Mouse (Mus musculus): ENCODE measurements around the gene Slc45a3.

Slc45a3 gene

DNA sequence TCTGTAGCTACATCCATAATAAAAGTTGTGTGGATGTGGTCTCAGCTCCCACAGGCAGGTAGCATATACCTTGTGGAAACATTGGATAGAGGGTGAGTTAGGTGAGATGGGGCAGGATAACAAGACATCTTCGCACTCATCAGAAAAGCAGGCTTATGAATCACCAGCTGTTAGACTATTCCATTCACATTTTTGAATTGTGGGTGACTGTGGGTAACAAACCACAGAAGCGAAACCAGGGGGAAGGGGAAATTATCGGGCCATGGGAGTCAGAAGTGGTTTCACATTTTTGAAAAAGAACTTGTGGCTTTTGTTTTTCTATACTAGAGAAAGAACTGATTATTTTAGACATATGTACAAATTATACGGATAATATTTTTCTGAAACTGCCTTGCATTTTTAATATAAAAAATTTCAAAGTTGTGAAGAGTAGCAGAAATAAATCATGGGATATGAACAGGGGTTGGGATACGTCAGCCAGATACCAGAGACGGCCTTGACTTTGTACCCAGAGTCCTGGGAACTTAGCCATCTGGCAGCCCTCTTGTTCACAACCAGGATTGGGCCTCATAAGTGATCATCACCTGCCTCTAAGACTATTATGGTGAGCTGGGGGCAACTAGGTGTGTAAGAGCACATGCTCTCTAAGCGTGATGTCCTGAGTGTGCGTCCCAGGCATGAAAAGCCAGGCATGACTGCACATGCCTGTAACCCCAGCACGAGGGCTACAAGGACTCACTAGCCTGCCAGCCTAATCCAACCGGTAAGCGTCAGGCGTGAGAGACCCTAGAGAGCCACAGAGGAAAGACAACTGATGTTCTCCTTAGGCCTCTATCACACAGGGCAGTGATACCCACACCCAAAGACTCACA is 30.6 kb downstream of the Slc45a3 start:
- no peak for DNase-seq (ENCODE audit: low spot score in 2 of 2)

DNA sequence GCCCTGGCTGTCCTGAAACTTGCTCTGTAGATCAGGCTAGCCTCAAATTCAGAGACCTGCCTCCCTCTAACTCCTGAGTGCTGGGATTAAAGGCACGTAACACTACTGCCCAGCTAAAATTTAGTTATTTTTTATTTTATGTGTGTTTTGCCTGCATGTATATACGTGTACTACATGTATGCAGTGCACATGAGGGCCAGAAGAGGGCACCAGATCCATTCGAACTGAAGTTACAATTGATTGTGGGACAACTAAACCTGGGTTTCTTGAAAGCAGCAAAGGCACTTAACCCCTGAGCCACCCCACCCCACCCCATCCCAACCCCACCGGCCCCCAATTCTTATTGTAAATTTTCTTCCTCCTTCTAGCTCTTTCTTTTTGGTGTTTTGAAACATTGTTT is 32.3 kb downstream of the Slc45a3 start:
- peak; percentile 66 to 85 for DNase-seq (ENCODE audit: low spot score in 2 of 2)

DNA sequence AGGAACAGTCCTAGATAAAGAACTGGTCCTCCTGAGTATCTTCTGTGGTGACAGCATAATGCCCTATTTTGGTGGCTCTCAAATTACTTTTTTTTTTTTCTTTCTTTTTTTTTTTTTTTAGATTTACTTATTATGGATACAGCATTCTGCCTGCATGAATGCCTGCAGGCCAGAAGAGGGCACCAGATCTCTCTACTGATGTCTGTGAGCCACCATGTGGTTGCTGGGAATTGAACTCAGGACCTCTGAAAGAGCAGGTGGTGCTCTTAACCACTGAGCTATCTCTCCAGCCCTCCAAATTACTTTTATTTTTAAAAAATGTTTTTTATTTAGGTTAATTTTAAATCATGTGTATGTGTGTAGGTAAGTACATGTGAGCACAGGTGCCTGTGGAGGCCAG is 37.7 kb downstream of the Slc45a3 start:
- peak in 1 of 2 experiments; percentile 36 for DNase-seq (ENCODE audit: low spot score in 2 of 2)

DNA sequence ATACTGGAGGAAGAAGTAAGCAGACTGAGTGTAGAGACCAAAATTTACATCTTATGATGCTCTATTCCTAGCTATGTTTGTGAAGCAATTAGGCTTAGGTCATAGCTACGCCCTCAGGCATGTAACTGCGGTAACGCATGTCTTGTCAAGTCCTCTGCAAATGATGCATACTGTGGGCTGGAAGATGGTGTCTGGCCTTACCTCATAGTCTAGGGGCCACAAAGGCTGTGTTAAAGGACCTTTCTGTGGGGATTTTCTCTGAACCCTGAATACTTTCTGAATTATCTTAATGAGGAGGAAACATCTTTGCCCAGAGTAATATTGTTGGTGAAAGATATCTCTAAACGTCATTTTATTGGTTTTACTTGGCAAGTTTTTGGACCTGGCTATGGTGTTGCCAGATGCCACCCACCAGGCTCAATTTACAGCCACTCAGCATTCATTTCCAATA is 39.1 kb downstream of the Slc45a3 start:
- DNase-seq (ENCODE audit: low spot score in 2 of 2): no peak

DNA sequence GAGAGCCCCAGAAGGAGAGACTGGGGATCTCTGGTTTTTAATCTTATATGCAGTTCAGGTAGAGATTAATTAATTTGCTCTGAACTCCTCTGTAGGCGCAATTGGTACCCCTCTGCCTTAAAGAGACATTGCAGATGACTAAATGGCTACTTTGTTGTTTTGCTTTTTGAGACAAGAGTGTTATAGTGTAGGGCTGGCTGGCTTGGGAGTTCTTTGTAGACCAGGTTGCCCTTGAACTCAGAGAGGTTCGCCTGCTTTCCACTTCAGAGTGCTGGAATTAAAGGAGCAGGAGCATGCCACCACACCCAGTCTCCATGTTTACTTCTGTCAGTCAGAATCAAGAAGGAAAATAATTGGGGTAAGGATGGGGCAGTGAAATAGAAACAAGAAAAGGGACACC is 40.3 kb downstream of the Slc45a3 start:
- DNase-seq (ENCODE audit: low spot score in 2 of 2): no peak

DNA sequence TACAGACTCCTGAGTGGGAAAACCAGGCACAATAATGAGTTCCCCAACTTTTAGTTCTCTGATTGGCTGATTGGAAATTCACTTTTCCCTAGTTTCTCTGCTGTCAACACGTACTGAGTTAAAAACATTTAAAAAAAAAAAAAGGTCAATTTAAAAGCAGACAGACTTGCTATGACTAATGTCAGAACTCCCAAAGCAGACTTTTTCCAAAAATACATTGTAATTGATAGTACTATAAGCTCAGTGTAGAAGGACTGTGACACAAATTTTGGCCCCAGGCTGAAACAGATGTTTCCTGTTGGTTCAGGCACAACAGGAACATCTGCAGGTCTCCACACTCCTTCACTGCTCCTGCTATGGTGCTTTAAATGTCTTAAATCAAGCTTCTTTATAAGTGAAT is 41.0 kb downstream of the Slc45a3 start:
- DNase-seq (ENCODE audit: low spot score in 2 of 2): no peak

DNA sequence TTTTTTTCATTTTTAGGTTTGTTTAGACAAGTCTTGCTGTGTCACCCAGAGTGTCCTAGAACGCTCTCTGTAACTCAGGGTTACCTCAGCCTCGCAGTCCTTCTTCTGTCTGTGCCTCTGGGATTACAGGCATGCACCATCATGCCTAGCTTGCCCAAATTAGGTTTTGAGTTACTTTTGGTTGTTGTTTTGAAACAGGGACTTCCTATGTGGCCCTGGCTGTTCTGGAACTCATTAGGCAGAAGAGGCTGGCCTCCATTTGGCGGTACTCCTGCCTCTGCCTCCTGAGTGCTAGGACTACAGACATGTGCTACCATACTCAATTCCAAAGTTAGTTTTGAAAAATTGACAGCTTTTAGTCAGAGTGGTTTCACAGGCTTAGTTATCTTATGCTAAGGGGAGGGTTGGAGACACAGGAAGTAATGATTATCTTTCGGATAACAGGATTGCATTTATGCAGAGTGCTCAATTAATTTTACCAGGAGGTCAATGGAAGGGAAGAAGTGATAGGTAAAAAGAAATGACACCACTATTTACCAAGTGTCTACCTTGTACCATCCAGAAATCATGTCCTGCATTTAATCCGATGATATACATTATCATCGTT is 41.9 kb downstream of the Slc45a3 start:
- no peak for DNase-seq (ENCODE audit: low spot score in 2 of 2)

DNA sequence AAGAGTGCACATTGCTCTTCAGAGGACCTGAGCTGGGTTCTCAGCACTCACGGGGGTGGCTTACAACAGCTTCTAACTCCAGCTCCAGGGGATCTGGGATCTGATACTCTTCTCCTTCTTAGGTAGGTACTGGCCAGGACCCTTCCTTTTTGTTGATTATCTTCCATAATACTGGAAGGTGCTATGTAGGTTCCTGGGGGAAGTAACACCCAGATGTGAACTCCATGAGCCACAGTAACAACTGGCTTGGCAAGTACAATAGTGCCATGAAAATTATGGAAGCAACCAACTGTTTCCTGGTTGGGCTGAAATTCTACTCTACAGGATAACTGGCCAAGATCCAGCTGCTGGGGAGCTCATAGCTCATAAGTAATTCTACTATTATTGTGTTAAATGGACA is 42.7 kb downstream of the Slc45a3 start:
- DNase-seq (ENCODE audit: low spot score in 2 of 2): no peak

DNA sequence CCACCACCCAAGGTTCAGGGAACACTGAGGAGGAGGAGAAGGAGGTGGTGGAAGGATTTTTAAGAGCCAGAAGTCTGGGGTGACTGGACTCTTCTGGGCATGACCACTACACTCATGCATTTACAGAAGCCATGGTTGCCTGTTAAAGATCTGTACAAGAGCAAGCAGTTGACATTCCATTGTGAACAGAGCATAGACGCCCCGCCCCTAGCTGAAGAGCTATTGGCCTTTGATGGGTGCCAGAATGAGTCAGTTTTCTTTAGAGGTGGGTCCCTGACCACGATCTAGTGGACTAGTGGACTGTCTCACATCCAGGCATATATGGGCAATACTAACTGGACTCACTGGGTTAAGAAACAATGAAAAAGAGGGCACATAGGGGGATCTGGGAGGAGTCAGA is 43.3 kb downstream of the Slc45a3 start:
- no peak for DNase-seq (ENCODE audit: low spot score in 2 of 2)

DNA sequence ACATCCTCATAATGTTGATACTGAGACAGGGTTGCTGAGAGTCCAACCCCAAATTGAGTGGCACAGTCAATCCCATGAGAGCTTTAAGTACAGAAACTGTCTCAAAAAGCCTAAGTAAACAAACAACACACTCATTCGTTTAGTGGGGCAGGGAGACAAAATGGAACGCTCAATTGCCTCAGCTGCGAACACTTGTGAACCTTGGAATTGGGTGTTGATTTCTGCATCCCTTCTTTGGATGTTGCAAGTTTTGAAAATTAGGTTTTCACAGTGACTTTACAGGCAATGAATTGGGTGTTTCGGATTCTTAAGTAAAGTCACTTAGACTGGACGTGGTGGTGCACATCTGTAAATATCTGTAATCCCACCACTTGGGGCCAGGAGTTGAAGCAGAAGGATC is 44.0 kb downstream of the Slc45a3 start:
- DNase-seq (ENCODE audit: low spot score in 2 of 2): no peak

DNA sequence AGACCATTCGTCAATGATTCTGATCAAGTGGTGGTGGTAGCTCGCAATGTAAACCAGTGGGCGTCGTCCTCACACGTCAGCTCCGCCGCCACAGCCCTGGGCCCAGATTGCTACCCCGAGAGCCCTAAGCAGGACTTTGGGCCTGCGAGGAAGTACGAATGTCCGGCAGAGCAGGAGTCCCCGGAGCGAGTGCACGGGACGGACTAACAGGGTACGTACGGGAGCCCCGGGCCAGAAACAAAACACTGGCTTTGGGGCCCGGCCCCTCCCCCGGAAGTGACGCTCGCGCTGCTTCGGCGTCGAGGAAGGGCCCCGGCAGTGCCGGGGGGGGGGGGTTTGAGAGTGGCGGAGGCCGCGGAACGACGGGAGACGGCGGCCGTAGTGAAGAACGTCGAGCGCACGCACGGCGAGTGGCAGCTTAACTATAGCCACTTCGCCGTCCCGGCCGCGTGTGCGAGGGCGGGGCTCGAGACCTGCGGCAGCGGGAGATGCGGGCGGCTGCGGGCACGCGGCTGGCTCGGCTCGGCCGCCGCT is 44.6 kb downstream of the Slc45a3 start, which contains the start of gene Elk4:
Elk4 (plus strand) TSS at position 326 of the 534 bp plus-strand sequence.
- peak; percentile 86 to 94 for DNase-seq (ENCODE audit: low spot score in 2 of 2)

DNA sequence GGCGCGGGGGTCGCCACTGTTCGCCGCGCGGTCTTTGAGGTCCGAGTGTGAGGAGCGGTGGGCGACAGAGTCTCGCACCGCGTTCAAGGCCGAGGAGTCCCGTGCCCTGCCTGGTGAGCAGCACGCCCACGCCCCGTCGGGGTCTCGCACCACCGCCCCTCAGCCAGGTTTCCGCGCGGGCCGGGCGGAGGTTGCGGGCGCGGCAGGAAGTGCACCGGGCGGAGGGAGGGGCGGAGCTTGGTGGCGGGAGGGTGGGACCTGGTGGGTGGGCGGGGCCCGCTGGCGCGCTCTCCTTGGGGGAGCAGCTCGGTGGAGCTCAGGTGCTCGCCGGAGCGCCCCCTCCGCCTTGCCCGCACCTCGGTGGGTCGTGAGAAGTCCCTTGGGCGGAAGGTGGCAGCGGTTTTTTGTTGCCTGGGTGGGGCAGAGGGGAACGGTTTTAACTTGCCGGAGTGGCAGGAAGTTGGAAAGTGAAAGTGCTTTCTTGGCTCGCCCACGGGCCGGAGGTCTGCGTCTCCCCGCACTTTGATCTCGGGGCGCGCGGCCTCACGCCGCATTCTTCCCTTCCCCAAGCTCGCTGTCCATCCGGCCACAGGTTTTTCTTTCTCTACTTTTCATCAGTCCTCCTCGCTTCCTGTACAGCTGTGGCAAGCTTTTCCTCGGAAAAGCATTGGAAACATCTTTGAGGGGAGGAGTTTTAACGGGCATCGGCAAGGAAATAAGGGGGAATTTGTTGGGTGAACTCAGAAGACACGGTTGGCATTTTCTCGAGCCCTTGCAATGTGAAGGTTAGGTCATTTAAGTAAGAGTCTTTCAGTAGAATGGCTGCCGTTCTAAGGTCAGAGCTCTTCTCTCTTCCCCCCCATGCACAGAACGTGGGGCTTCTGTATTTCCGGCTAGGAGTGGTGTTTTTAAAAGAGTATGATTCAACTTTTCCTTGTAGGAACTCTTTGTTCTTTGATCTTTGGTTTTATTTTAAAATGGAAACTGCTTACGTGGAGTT is 45.4 kb downstream of the Slc45a3 start:
- DNase-seq (ENCODE audit: low spot score in 2 of 2): peak; percentile 89 to 94

DNA sequence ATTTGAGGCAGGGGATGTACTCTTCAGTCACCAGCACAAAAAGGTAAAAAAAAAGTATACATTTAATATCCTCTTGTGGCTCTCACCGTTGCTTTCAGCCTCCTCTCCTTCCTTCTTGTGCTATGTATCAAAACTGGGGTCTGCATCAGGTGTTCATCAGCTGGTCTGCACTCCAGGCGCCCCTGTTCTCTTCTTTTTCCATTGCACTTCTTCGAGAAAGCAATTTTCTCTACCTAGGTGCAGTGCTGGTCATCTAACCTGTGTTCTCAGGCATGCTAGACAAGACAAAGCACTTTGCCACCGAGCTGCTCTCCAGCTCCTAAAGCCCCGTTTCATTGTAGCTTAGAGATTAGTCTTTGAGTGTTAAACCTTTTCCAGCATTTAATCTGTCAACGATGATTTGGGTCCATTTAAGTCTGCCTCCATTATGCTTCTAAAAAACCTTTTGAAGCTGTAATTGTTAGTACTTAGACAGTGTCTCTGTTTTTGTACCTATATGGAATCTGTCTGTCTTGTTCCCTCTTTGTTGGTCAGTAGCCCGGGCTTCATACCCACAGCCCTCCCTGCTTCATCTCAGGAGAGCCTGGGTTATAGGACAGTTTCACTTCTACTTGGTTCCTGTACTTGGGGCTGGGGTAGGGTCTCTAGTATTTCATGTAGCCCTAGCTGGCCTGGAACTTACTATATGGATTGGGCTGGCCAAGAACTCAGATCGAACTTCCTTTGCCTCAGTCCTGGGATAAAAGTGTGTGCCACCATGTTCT is 46.3 kb downstream of the Slc45a3 start:
- peak in 1 of 2 experiments; percentile 37 for DNase-seq (ENCODE audit: low spot score in 2 of 2)

DNA sequence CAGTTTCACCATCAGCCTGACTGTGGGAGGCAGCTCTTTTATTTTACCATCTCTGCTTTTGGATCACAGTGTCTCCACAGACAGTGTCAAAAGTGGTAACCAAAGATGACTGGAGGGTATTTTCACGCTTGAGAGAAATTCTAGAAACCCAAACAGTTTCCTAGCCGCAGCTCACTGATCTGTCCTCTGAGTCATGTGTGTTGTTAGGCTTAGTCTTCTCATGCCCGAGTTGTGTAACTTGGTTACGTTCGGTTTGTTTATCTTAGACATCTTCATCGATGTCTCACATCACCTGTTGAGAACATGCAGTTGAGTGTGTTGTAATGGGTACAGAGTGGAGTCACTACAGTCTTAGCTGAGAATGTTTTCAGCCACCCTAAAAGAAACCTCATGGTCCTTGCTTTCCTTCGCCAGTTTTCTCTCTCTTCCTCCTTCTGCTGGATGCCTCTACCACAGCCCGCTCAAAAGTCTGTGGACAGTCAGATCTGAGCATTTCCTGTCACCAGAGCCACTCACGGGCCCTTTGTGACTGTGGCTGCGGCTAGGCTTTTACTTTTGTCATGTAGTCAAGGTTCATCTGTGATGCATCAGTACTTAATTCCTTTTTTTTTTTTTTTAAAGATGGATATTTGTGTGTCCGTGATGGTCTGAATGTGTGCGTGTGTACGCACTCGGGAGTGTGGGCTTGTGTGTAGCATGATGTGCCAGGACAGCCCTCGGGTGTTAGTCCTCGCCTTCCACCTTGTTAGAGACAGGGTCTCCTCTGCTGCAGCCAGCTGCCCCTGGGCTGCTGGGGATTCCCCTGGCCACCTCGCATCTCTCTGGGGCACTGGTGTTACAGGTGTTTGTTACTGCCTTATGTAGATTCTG is 48.1 kb downstream of the Slc45a3 start:
- peak; percentile 18 to 57 for DNase-seq (ENCODE audit: low spot score in 2 of 2)

DNA sequence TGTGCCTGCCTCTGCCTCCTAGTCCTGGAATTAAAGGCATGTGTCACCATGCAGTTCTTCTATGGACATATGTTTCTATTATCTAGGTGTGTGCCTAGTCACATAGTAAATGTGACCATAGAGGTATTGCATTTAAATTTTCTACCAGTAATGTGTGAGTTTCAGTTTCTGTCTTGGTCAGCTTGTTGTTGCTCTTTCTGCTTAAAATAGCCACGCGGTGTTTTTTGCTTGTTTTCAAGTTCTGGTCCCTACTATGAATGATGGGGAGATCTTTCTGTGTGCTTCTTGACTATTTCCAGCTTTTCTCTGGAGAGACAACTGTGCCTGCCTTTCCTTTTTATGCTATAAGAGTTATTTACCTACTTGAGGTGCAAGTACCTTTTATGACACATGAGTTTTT is 49.0 kb downstream of the Slc45a3 start:
- no peak for DNase-seq (ENCODE audit: low spot score in 2 of 2)

DNA sequence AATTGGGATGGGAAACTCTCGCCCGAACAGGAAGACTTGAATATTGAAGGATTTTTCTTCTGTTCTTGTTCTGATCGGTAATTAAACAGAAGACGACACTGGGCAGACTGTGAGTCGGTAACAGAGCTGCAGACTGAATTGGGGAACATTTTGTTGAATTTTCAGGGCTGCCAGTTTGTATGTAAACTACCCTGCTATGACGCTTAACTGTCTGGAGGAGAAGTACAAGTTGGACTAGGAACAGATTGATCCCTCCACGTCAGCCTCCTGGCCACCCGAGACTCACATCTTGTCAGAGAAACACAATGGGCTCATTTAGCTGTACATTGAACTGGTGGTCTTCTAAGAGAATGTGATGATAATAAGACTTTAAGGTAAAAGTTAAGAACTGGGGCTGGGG is 50.1 kb downstream of the Slc45a3 start:
- DNase-seq (ENCODE audit: low spot score in 2 of 2): no peak

DNA sequence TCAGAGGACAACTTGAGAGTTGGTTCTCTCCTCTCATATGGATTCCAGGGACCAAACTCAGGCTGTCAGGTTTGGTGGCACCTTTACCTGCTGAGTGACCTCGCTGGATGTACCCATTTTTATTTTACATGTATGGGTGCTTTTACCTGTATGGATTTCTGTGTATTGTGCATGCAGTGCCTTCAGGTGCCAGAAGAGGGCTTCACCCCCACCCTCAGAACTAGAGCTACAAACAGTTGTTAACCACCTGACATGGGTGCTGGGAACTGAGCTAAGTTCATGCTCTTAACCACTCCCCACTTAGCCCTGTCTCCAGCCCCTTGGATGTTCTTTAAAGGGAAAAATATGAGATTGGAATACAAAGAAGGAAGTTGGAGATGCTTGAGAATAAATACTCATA is 52.0 kb downstream of the Slc45a3 start:
- no peak for DNase-seq (ENCODE audit: low spot score in 2 of 2)

DNA sequence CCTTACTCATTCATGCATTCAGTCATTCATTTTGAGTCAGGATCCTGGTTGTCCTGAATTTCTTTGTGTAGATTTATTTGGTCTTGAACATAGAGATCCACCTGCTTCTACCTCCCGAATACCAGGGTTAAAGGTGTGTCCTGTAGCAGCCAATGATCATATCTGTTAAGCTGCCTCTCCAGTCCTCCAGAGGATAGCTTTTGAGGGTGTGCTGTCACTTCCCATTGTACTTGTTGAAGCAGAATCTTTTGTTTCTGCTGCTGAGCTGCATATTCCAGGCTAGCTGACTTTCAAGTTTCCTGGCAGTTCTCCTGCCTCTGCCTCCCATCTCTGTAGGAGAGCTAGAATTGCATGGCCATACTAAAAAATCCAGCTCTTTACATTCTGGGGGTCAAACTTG is 53.9 kb downstream of the Slc45a3 start:
- no peak for DNase-seq (ENCODE audit: low spot score in 2 of 2)

DNA sequence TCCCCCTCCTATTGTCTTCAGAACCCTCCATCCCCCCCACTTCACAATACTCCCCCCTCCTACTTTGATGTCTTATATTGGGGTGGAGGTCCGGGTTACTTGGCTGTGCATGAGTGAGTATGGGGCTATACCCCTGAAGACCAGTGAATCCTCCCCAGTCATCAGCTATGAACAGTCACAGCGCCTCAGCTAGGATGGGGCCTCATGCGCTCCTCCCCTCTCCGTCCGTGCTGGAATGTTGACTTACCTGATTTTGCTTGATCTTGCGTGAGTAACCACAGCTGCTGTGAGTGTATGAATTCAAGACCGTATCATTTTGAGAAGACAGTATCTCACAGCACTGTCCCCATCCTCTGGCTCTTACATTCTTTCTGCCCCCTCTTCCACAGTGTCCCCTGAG is 57.1 kb downstream of the Slc45a3 start:
- DNase-seq (ENCODE audit: low spot score in 2 of 2): no peak

DNA sequence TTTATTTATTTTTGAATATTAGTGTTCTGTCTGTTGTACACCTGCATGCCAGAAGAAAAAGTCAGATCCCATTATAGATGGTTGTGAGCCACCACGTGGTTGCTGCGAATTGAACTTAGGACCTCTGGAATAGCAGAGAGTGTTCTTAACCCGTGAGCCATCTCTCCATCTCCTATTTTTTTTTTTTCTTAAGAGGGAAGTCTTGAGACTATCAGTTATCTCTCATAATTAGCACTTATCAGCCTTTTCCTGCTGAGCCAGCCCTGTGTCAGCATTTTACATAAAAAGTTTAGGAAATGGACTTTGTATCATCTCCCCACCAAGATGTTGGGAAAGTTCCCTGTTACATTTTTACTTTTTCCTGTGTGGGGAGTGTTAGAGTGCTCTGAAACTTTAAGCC is 59.3 kb downstream of the Slc45a3 start:
- no peak for DNase-seq (ENCODE audit: low spot score in 2 of 2)
